Mouse (Mus musculus) CH12.LX (cell line): ENCODE measurements at regions not wholly inside any gene's neighbourhood (a gene's known extent, or its start where the extent isn't known, plus 50 kb on each side); places are given as distances from the start of the nearest gene placed in this dataset.

ENCODE experiments used
- ZKSCAN1 ChIP-seq: IDR thresholded peaks from 2 replicates; pipeline ENCODE4 v1.6.1; 2012; ENCODE audit warnings: low read depth, inconsistent platforms, low read length, improper control_type of control experiment, borderline replicate concordance
- ZNF384 ChIP-seq: IDR thresholded peaks from 2 replicates; pipeline ENCODE4 v1.6.1; 2012; ENCODE audit warnings: low read depth, low read length, improper control_type of control experiment, inconsistent platforms

DNA sequence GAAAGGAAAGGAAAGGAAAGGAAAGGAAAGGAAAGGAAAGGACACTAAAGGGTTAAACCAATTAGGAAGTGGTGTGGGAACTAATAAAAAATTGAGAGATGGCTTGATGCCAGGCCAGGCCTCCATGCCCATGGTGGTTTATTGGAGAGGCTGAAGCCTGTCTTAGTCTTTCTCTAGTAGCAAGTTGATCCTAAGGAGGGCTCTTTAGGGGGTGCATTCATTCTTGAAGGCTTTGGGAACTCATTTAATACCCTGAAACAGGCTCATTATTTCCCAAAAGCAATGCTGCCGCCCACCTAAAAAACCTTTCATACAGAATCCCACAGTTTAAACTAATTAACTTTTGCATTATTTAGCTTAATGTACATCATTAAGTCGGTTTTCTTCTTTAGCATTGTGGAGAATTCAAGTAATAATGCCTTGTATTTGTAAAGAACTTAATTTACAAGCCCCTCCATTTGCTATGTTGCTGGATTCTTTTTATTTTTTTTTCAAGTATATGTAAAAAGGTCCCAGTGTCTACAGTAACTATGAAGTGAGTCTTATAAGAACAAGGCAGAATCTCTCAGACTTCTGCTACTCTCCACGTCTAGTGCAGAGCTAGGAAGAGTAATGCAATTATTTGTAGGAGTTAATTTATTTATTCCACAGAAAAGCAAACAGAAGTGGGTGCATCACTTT is 624.3 kb downstream of the Iqcm start:
- TF ChIP-seq ZNF384 = no peak
- TF ChIP-seq ZKSCAN1 = no peak
